Mouse (Mus musculus) Patski (cell line): ENCODE data around the gene Nudc. TPM values are rescaled to one million over a fixed set of nuclear protein-coding genes. Genes with fewer than 3 reads are reported as not detected.

ENCODE experiments used
- ATAC-seq: fragments of 100-300 bp; one replicate; pipeline ENCODE4 v1.8.0; 2021
- CTCF ChIA-PET: fragments of 350-600 bp; sonication (Branson Sonifier 250); formaldehyde crosslinking; loops from one replicate; lab custom pipeline; 2022; ENCODE audit warnings: inconsistent platforms; lab: Charles Lee
- POLR2A ChIA-PET: fragments of 350-600 bp; sonication (Branson Sonifier 250); formaldehyde crosslinking; loops from one replicate; lab custom pipeline; 2022; ENCODE audit warnings: antibody characterized with exemption, inconsistent platforms; lab: Charles Lee
- DNase-seq: peaks from one replicate; pipeline ENCODE4 v3.0.0-alpha.2; 2011; ENCODE audit warnings: low read depth, low spot score
- H3K27me3 ChIP-seq: fragments of 371-371 bp; one replicate; pipeline ENCODE4 v1.5.1; 2021
- CTCF ChIP-seq: fragments of 100-300 bp; IDR thresholded peaks from one replicate; pipeline ENCODE4 v1.5.1; 2021
- in situ Hi-C: fragments of 300-500 bp; cut with MboI; formaldehyde crosslinking; loops from 3 replicates; pipeline ENCODE4 v1.11.1; 2018; ENCODE audit warnings: low pct_unique_long_range_greater_than_20kb, mixed read lengths
- polyA plus RNA-seq: library from polyadenylated mRNA; unstranded; gene quantifications from one replicate; pipeline ENCODE4 v1.2.3, GENCODE M21; 2021

Gene Nudc
- polyA plus RNA-seq, 1 experiment from 2014 or later = 160 TPM

DNA sequence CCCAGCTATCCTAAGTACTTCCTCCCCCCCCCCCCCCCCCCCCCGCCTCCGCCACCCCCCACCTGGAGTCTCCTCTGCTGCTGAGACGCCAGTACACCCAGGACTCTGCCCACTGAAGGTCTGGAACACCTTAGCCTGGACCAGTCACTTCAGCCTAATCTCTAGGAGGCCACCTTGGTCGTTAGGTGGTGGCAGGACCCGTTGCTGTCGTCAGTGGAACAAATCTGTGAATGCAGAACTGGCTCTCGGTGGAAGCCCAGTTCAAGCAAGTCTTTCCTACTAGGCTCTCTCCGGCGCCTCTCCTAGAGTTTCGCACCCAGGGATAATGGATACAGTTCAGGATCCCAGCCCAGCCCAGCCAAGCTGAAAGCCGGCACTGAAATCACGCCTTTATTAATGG lies 51.9 kb downstream of the Nudc start:
- in situ Hi-C loops = no loop called here
- H3K27me3 ChIP-seq = peaks cover 3% of the 10 kb centered on the region
- TF ChIP-seq CTCF = no peak
- DNase-seq (no peak), ATAC-seq (no peak)
- POLR2A ChIA-PET = interaction anchor here (1.7 kb wide), 1 partner anchor 14 kb away, joined by 6 read pairs; the partner anchor contains the start of gene Tent5b
- CTCF ChIA-PET = interaction anchor here (1.9 to 3.6 kb wide), 2 partner anchors 12 to 14 kb away, joined by 5 to 19 read pairs; partner anchors contain the start of gene Tent5b

- TF ChIP-seq CTCF = no peak
- CTCF ChIA-PET = no interaction called here
- in situ Hi-C loops = no loop called here
- no peak for ATAC-seq
- POLR2A ChIA-PET = no interaction called here
- no peaks in the 10 kb centered on the region for H3K27me3 ChIP-seq
- no peak for DNase-seq
Observed at GRCm38 (mm10) chr4:133491800-133492199, 54.0 kb downstream of the Nudc start.

DNA sequence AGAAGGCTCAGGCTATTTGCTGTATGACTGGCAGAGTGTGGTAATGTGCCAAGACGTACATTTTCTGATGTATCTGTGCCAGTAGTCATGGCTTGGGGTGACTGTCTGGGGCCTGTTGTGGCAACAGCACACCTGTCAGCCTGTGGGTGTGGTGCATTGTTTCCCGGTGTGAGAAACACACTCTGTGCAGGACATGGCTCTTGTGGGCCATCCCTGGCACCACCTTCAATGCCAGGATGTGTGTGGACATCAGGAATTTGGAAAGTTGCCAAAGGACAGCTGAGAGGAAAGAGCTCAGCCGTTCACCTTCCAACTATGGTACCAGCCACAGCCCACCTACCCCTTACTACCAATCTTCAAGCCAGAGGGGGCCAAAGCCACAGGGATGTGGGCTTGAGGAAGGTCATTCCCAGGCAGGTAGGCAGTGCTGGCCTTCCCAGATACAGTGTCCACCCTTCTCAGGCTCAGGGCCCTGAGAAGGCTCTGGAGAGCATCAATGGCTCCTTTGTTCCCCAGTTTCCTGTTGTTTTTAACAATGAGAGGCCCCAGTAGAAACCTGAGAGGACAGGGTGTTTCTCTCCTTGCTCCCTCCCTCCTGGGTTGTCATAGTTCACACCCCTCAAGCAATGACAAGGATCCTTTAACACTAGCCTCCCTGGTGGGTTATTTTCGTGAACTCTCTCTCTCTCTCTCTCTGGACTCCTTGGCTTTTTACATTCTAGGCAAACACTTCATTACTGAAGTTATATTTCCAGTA lies 56.1 kb downstream of the Nudc start:
- ChIA-PET CTCF (no interaction called here), POLR2A (no interaction called here)
- DNase-seq (no peak), ATAC-seq (no peak)
- in situ Hi-C loops = no loop called here
- no peaks in the 10 kb centered on the region for H3K27me3 ChIP-seq
- no peak for TF ChIP-seq CTCF

- POLR2A ChIA-PET = no interaction called here
- CTCF ChIA-PET = no interaction called here
- H3K27me3 ChIP-seq = no peaks in the 10 kb centered on the region
- in situ Hi-C loops = no loop called here
- ATAC-seq (no peak), DNase-seq (no peak)
- no peak for TF ChIP-seq CTCF
Observed at GRCm38 (mm10) chr4:133488619-133489392, 57.0 kb downstream of the Nudc start.

DNA sequence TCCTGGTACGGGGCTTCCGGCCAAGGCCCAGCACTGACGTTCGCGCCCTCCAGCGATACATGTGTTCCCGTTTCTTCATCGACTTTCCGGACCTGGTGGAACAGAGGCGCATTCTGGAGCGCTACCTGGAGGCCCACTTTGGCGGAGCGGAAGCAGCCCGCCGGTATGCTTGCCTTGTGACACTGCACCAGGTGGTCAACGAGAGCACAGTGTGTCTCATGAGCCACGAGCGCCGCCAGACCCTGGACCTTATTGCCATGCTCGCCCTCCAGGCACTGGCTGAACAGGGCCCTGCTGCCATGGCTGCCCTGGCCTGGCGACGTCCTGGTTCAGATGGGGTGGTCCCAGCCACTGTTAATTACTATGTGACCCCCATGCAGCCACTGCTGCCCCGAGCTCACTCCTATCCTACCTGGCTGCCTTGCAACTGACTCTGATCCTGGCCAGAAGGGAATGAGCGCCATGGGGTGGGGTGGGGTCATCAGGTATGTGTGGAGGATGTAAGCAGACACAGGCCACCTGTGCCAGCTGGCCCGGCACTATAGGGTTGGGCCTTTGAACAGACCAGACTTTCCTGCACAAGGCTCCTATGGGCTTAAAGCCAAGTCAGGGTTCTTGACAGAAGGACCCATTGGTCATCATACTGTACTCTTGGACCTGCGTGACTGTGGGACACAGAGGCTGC lies 59.0 kb downstream of the Nudc start:
- TF ChIP-seq CTCF = no peak
- ATAC-seq (no peak), DNase-seq (no peak)
- in situ Hi-C loops = no loop called here
- ChIA-PET CTCF (no interaction called here), POLR2A (interaction anchor here (0.6 kb wide), 1 partner anchor 16 kb away, joined by 3 read pairs; no protein-coding TSS in a partner anchor)
- H3K27me3 ChIP-seq = no peaks in the 10 kb centered on the region

GRCm38 (mm10) chr4:133485691-133486425 lies 59.9 kb downstream of the Nudc start:
- H3K27me3 ChIP-seq = no peaks in the 10 kb centered on the region
- CTCF ChIA-PET = interaction anchor here (1.0 kb wide), 1 partner anchor 14 kb away, joined by 4 read pairs; no protein-coding TSS in a partner anchor
- no peak for TF ChIP-seq CTCF
- ATAC-seq = no peak
- no peak for DNase-seq
- POLR2A ChIA-PET = no interaction called here
- in situ Hi-C loops = no loop called here

GRCm38 (mm10) chr4:133484266-133485025 lies 61.4 kb downstream of the Nudc start:
- no peak for DNase-seq
- no peak for ATAC-seq

More at GRCm38 (mm10) chr4:133484266-133485025, 61.4 kb downstream of the Nudc start:
- TF ChIP-seq CTCF = no peak
- in situ Hi-C loops = no loop called here
- CTCF ChIA-PET = interaction anchor here (1.0 kb wide), 1 partner anchor 13 kb away, joined by 4 read pairs; no protein-coding TSS in a partner anchor
- no peaks in the 10 kb centered on the region for H3K27me3 ChIP-seq
- POLR2A ChIA-PET = interaction anchor here (0.7 kb wide), 1 partner anchor 169 kb away, joined by 3 read pairs; no protein-coding TSS in a partner anchor

Other genes with a start within 250 kb of the Nudc start
- gene Wdtc1, start 192.5 kb downstream of the Nudc start, polyA plus RNA-seq = 33.8 TPM
- 25.2 TPM for gene Slc9a1, start 176.3 kb downstream of the Nudc start, polyA plus RNA-seq
- 5.5 TPM for gene Tent5b, start 65.9 kb downstream of the Nudc start, polyA plus RNA-seq
- gene Trnp1, start 47.4 kb downstream of the Nudc start, polyA plus RNA-seq = 0.23 TPM
- gene Kdf1, start 27.0 kb downstream of the Nudc start, polyA plus RNA-seq = 0.04 TPM
- gene Nr0b2, start 7.4 kb upstream of the Nudc start, polyA plus RNA-seq = not detected
- 7.1 TPM for gene Gpatch3, start 28.7 kb upstream of the Nudc start, polyA plus RNA-seq
- gene Gpn2, start 38.4 kb upstream of the Nudc start, polyA plus RNA-seq = 15.4 TPM
- gene Sfn, start 56.2 kb upstream of the Nudc start, polyA plus RNA-seq = 5.8 TPM
- 48.3 TPM for gene Zdhhc18, start 104.2 kb upstream of the Nudc start, polyA plus RNA-seq
- 6.9 TPM for gene Pigv, start 126.7 kb upstream of the Nudc start, polyA plus RNA-seq
- 33.2 TPM for gene Arid1a, start 210.8 kb upstream of the Nudc start, polyA plus RNA-seq